Mouse (Mus musculus) gastrocnemius, postnatal 4 days (tissue): ENCODE measurements around the gene Slc25a44. TPM values are rescaled to one million over a fixed set of nuclear protein-coding genes. Genes with fewer than 3 reads are reported as not detected.
A peak's percentile ranks its signal among the peaks of the same experiment; 100 is the strongest.

Experiments used
- DNase-seq, 2 experiments: peaks; one replicate each; pipeline ENCODE4 v3.0.0; 2021 to 2022; ENCODE audit warnings: low spot score in 2 of 2, mixed read lengths in 2 of 2
- long read RNA-seq, 2 experiments: library from polyadenylated mRNA; stranded (forward); transcript quantifications; one replicate each; pipeline ENCODE4 v2.0.0; 2021
- total RNA-seq, 2 experiments: library from RNA; stranded (reverse); gene quantifications; 2 replicates each; pipeline ENCODE4 v1.2.3; 2021

The Slc25a44 gene
- total RNA-seq, result 10 to 100 TPM; 12.1 to 13.3 TPM
- long read RNA-seq, experiment 1, transcript Slc25a44-201 (4 exons, 3,577 nt), result major isoform, 9 of 28 reads
- long read RNA-seq, experiment 1, partial matches to known transcripts, result 3 of 28 reads
- long read RNA-seq, experiment 1, other reads (novel, unspliced or antisense), result 11 of 28 reads
- long read RNA-seq, experiment 2, transcript Slc25a44-201 (4 exons, 3,577 nt), result major isoform, 12 of 28 reads
- long read RNA-seq, experiment 2, partial matches to known transcripts, result 11 of 28 reads
- long read RNA-seq, experiment 2, other reads (novel, unspliced or antisense), result 2 of 28 reads

- DNase-seq, result peak; percentile 78 to 88
Observed at GRCm38 (mm10) chr3:88424605-88425329, at the start of gene Slc25a44. Slc25a44 (minus strand) TSS chr3:88425139.

- DNase-seq, result no peak
Observed at GRCm38 (mm10) chr3:88473571-88473970, 48.6 kb upstream of the Slc25a44 start.

- no peak for DNase-seq
Observed at GRCm38 (mm10) chr3:88473020-88473419, 48.1 kb upstream of the Slc25a44 start.

GRCm38 (mm10) chr3:88470943-88471479 lies 46.1 kb upstream of the Slc25a44 start:
- no peak for DNase-seq

- DNase-seq, result no peak
Observed at GRCm38 (mm10) chr3:88469466-88469865, 44.5 kb upstream of the Slc25a44 start.

- DNase-seq, result peak; percentile 85 to 92
Observed at GRCm38 (mm10) chr3:88467116-88467824, 42.3 kb upstream of the Slc25a44 start.

- no peak for DNase-seq
Observed at GRCm38 (mm10) chr3:88465127-88465526, 40.2 kb upstream of the Slc25a44 start.

GRCm38 (mm10) chr3:88464425-88464824 lies 39.5 kb upstream of the Slc25a44 start:
- no peak for DNase-seq

- no peak for DNase-seq
Observed at GRCm38 (mm10) chr3:88460983-88461696, 36.2 kb upstream of the Slc25a44 start, which contains the start of gene Sema4a. Sema4a (minus strand) TSS chr3:88461182.

GRCm38 (mm10) chr3:88460029-88460428 lies 35.1 kb upstream of the Slc25a44 start:
- no peak for DNase-seq

GRCm38 (mm10) chr3:88458778-88459219 lies 33.9 kb upstream of the Slc25a44 start:
- no peak for DNase-seq

GRCm38 (mm10) chr3:88456746-88457532 lies 32.0 kb upstream of the Slc25a44 start:
- no peak for DNase-seq

GRCm38 (mm10) chr3:88456313-88456712 lies 31.4 kb upstream of the Slc25a44 start:
- DNase-seq, result no peak

GRCm38 (mm10) chr3:88455588-88456264 lies 30.8 kb upstream of the Slc25a44 start:
- no peak for DNase-seq

- DNase-seq, result no peak
Observed at GRCm38 (mm10) chr3:88454762-88455587, 30.0 kb upstream of the Slc25a44 start.

- no peak for DNase-seq
Observed at GRCm38 (mm10) chr3:88453986-88454385, 29.0 kb upstream of the Slc25a44 start.

GRCm38 (mm10) chr3:88453369-88453768 lies 28.4 kb upstream of the Slc25a44 start:
- no peak for DNase-seq

GRCm38 (mm10) chr3:88452716-88453115 lies 27.8 kb upstream of the Slc25a44 start:
- no peak for DNase-seq

- DNase-seq, result no peak
Observed at GRCm38 (mm10) chr3:88452246-88452645, 27.3 kb upstream of the Slc25a44 start.
